Mouse (Mus musculus) olfactory bulb, adult 2 months (tissue): ENCODE results near the gene Mical2.

Source experiments
- CTCF ChIP-seq: fragments of 200-500 bp; IDR thresholded peaks from 2 replicates; pipeline ENCODE4 v1.5.1; 2012; ENCODE audit warnings: low read depth, mild to moderate bottlenecking, low read length, moderate library complexity; ENCODE audit not compliant: insufficient read depth
- POLR2A ChIP-seq: fragments of 200-500 bp; IDR thresholded peaks from 2 replicates; pipeline ENCODE4 v1.6.1; 2012; ENCODE audit warnings: mild to moderate bottlenecking, low read depth, low read length, moderate library complexity; ENCODE audit not compliant: insufficient read depth

- TF ChIP-seq POLR2A (no peak), CTCF (no peak)
Observed at GRCm38 (mm10) chr7:112389611-112390251, 164.1 kb downstream of the Mical2 start.
